Mouse (Mus musculus) lung, postnatal 14 days (tissue): Measurements from ENCODE around the gene Gm3327.
"Not testable (repeated sequence)": the region's sequence is repeated elsewhere in the genome, so short reads cannot be mapped to it uniquely, and the experiment has no call there.

Experiments
- DNase-seq: peaks from one replicate; pipeline ENCODE4 v3.0.0; 2021

Gm3327 gene

GRCm38 (mm10) chr14:44123551-44123950, at the start of gene Gm3327:
TSS of gene Gm3327 (plus strand) at chr14:44123851.
- DNase-seq, result not testable (repeated sequence)

DNA sequence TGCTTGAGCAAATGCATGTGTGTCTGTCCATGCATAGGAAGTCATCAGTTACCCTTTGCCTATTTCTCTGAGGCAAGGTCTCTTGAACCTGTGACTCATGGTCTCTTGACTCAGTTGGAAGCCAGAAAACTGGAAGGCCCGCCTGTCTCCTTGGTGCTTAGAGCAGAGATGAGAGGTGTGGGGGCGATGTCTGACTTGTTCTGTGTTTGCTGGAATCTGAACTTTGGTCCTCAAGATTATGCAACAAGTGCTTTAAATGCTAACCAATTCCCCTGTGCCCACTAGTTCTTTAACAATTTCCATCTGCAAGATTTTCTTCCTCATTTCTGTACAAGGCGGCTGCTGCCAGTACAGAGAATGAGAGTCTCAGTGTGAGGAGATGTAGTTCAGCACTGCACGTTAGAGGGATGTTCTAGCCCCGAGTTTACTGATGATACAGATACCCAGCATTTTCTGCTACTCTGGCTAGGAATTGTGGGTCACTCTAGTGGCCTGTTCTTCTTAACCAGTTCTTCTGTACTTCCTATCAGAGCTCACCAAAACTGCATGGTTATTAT, 45.8 kb upstream of the Gm3327 start:
- not testable (repeated sequence) for DNase-seq

GRCm38 (mm10) chr14:44086588-44086987, 37.1 kb upstream of the Gm3327 start:
- DNase-seq, result not testable (repeated sequence)

DNA sequence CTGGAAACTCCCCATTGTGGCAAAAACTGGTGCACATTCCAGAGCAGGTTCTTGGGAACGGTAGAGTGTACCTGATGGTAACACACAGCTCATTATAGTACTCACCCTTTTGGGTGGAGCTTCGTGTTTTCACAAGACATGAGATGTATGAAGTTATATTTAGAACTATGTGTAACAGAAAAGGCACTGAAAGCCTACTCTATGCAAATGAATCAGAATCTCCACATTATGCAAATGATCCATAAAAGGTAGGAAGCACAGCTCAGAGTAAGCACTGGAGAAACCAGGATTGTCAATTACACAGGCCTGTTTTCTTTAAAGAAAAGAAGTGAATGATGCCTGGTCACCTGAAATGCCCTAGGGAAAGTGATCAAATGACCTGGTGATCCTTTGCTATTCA, 36.1 kb upstream of the Gm3327 start:
- not testable (repeated sequence) for DNase-seq

DNA sequence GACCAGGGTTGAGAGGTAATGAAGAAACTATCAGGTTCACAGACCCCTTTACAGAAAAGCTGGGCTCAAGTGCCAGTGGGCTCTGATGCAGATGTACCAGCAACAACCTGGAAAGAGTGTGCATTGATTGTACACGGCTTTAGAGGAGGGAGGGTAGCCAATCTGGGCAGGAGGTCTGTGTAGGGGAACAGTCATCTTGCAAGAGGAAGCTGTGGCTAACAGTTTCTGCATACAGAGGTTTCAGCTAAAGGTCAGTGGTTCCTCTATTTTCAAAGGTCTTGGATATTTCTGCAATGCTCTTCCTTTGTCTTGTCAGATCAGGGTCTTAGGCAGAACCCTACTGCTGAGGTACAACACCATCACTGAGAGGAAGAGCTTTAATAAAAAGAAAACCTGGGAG, 32.1 kb upstream of the Gm3327 start:
- not testable (repeated sequence) for DNase-seq

GRCm38 (mm10) chr14:44094445-44094844, 29.2 kb upstream of the Gm3327 start:
- not testable (repeated sequence) for DNase-seq

- not testable (repeated sequence) for DNase-seq
These were observed 23.6 kb upstream of the Gm3327 start for GRCm38 (mm10) chr14:44100030-44100429.

- DNase-seq, result not testable (repeated sequence)
These were observed 21.3 kb upstream of the Gm3327 start, which contains the start of gene Ear2 for GRCm38 (mm10) chr14:44102354-44102753. TSS of gene Ear2 (plus strand) at chr14:44102654.

DNA sequence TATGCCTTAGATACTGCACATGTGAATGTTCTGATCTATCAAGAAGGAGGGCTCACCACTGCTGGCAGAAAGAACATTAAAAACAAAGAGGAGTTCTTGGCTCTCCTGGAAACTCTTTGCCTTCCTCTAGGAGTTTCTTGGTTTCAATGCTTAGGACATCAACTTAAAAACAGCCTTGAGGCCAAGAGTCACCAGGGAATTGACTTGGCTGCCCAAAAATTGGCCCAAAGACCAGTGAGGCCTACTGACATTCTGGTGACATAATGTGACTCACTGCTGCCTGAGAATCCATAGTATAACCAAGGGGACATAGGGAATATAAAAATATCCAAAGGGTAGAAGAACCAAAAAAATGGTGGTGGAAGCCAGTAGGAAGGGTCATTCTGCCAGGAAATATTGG, 12.7 kb upstream of the Gm3327 start:
- no peak for DNase-seq
